Mouse (Mus musculus) embryo, embryonic 11.5 days (tissue): ENCODE results near the gene Zbtb48.

Source experiments
- DNase-seq: peaks from one replicate; pipeline ENCODE4 v3.0.0-alpha.2; 2012; ENCODE audit warnings: low read depth, low spot score

The Zbtb48 gene

GRCm38 (mm10) chr4:151975441-151975840, 52.0 kb downstream of the Zbtb48 start:
- no peak for DNase-seq

- no peak for DNase-seq
These were observed 55.1 kb downstream of the Zbtb48 start for GRCm38 (mm10) chr4:151972221-151972967.
